Mouse (Mus musculus): ENCODE results near the gene Phldb1.

Gene Phldb1

DNA sequence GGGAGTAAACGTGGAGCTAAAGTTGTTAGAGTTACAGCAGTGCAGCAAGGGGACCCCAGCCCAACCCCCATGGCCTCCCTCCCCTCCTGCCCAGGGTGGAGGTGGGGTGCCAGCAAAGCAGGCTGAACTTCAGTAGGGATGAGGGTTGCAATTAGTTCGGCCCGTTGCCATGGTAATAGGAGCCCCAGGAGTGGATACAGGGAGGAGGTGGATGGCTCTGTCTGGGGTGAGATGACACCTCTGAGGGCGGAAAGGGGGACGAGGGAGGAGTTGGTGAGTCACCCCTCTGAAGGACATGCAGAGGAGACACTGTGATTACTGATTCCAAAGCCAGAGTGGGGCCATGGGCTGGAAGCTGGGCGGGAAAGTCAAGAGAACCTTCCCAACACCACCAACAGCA, 26.1 kb downstream of the Phldb1 start:
- no peak for DNase-seq (ENCODE audit: low spot score in 2 of 2)

DNA sequence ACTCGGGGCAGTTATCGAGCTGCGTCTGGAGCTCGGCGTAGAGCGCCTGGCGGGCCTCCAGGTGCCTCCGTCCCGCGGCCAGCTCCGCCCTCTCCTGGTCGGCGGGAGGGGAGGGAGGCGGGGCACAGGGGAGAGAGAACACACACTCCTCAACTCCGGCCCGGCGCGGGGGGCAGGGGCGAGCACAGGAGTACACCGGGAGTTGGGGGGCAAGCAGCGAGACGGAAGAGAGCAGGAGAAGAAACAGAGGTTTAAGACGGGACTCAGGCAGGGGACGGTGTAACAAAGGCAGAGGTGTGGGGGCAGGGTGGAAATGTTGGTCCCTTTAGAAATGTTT, 26.6 kb downstream of the Phldb1 start:
- peak in 1 of 2 experiments; percentile 38 for DNase-seq (ENCODE audit: low spot score in 2 of 2)

DNA sequence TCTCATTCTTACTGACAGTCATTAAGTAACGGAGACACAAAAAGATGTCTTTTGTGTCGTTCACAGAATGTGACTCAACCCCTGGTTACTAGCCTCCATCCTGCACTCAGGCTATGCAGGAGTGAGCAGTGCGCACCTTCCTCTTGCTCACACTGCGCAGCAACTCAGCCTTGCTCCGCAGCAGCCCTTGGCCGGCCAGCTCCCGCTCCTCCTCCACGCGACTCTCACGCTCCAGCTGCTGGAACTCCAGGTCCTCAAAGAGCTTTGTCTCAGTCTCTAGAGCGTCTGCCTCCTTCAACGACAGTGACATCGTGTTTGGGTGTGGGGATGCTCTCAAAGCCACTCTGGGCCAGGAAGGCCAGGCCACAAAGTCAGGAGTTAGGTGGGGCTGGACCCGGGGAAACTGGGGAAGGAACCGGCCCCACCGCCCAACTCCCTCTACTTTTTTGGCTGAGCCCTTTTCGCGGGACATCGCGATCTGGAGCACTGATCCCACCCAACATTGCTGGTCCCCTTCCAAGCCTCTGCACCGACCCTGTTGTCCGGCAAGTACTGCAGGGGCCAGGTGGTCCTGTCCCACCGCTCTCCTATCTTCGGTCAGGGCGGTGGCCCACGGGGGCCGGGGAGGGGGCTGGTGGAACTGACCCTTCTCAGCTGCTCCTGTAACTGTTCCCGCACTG, 27.1 kb downstream of the Phldb1 start:
- DNase-seq (ENCODE audit: low spot score in 2 of 2), result no peak

DNA sequence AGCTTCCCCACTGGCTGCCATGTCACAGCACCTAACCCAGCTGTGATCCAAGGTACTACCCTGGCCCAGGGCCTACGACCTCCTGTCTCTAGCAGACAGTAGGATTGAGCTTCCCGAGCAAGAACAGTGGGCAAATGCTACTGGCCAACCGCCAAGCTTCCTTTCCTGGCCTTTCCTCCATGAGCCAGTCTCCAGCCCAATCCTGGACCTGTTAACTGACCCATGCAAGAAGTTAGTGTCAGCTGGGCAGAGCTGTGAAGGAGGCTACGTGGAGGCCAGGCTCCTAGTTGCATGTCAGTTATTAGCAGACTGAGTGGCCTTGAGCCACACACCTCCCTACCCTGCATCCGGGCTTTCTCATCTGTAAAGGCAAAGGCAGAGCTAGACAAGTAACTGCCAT, 35.3 kb downstream of the Phldb1 start:
- DNase-seq (ENCODE audit: low spot score in 2 of 2), result no peak

DNA sequence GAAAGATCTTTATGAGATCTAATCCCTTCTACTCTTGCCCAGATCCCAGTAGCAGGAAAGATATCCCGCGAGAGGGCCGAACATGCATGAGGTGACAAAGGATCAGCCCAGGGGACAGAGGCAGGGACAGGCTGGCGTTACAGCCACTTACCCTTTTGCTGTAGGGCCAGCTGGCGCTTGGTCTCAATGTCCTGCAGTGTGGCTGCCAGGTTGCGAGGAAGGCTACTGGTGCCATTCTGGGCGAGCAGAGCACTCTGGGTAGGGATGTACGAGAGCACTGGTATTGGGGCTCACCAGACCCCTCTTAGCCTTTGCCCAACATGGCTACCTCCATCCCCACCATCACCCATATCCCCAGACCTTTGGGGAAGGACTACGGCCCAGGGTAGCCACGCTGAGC, 35.8 kb downstream of the Phldb1 start:
- no peak for DNase-seq (ENCODE audit: low spot score in 2 of 2)

DNA sequence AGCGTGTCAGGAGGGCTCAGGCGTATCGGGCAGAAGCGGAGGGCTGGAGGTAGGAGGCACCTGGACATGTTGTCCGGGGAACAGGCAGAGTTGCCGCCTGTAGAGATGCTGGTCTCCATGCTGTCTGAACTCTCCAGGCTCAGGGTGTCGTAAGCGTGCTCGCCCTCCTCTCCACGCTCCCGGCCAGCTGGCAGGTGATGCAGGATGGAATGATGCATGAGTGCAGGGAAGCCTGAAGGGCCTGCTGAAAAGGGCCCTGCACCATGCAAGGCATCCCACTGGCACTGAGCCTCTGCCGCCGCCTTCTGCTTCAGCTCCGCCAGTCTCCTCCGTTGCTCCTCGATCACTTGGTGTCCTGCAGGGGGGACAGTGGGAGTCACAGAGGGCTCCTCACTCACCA, 37.1 kb downstream of the Phldb1 start:
- no peak for DNase-seq (ENCODE audit: low spot score in 2 of 2)

DNA sequence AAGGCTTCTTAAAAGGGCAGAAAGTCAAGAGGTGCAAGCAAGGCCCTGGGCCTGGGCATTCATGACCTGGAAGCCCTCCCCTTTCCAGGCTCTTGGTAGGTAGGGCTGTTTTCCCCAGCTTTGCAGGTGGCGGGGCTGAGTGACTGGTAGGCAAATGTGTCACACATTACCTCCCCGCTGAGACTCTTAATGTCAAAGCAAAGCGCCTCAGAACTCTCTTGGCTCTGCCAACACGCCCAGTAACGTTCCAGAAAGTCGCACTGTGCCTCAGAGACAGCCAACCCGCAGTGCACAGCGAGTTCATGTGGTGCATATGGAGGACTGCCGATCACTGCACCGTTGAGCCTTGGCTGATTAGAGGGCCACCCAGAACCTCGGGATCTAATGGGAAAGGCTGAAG, 41.9 kb downstream of the Phldb1 start:
- no peak for DNase-seq (ENCODE audit: low spot score in 2 of 2)

DNA sequence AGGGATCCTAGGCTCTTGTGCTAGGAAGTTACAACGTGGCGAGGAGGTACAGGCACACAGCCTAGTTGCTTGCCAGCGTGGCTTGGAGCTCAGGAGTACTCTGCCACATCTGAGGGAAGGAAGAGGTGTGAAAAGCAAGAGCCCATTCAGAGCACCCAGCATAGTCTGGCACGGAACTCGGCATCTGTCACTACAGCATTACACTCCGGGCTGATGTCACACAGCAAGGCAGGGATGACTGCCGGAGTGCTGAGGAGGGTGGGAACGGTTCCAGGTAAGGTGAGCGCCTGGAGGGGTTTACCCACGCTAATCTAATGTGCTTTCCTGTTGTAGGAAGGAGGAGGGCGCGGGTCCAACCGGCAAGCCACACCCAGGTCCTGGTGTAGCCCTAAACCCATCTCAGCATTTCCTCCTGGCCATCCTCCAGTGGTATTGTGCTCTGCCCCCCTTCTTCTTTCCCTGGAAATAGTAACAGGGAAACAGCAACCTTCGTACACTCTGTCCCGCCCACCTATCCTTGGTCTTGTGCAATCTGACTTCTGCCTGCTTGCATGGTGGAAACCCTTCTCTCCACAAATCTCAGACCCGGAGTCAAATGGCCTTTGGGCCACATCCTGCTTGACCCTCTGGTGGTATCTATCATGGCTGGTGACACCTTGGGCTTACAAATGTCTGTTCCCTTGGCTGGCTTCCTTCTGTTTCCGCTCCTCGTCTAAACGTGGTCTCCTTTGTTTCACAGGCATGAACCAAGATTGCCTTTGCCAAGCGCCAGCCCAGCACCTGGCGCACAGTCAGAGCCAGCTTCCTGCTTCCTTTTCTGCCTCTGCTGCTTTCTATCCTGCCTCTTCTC, 43.1 kb downstream of the Phldb1 start:
- DNase-seq (ENCODE audit: low spot score in 2 of 2), result no peak

DNA sequence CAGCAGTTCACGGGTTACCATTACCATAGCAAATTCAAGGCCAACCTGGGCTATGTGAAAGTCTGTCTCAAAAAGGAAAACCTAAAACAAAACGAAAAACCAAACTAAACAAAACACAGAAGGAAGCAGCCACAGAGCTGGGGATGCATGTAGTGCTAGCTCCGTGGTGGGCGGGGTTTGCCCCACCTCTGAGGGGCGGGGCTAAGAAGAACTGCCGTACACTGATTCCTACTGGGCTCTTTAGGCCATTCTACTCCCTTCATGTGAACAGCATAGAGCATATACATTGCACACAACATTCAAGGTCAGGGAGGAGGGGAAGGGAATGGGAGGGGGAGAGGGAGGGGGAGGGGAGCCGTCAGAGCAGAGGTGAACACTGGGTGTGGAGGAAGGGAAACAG, 44.4 kb downstream of the Phldb1 start:
- peak in 1 of 2 experiments; percentile 36 for DNase-seq (ENCODE audit: low spot score in 2 of 2)

DNA sequence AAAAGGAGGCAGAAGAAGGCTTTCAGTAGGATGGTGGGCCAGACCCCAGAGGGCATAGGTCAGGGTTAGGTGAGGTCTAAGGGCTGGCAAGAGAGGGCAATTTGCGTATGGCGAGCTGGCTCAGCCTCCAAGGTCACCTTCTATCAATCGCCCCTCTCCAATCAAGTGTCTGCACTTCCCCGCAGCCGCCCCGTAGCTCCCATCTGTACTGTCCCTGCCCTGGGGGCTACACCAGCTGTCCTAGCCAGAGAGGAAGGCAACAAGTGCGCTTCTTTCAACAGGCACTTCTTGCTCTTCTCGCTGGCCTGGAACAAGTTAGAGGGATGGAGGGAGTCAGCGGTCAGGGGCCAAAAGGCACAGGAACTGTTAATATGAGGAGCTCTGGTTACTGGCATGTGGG, 47.0 kb downstream of the Phldb1 start:
- DNase-seq (ENCODE audit: low spot score in 2 of 2), result no peak

DNA sequence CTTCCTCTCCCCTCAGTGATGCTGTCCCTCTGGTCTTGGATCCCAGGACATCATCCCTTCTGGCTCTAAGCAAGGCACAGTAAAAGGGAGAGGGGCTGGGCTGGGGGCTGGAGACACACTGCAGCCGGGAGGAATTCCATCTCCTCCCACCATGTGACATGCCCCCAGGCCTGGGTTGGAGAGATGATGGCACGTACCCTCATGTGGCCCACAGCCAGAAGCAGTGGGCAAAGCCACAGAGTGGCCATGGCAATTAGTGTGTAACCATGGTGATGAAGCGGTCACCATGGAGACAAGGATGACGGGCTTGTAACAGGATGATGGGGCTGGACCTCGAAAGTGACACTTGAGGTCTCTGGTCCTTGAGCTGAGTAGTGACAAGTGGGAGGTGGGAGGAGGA, 48.4 kb downstream of the Phldb1 start:
- DNase-seq (ENCODE audit: low spot score in 2 of 2), result no peak

DNA sequence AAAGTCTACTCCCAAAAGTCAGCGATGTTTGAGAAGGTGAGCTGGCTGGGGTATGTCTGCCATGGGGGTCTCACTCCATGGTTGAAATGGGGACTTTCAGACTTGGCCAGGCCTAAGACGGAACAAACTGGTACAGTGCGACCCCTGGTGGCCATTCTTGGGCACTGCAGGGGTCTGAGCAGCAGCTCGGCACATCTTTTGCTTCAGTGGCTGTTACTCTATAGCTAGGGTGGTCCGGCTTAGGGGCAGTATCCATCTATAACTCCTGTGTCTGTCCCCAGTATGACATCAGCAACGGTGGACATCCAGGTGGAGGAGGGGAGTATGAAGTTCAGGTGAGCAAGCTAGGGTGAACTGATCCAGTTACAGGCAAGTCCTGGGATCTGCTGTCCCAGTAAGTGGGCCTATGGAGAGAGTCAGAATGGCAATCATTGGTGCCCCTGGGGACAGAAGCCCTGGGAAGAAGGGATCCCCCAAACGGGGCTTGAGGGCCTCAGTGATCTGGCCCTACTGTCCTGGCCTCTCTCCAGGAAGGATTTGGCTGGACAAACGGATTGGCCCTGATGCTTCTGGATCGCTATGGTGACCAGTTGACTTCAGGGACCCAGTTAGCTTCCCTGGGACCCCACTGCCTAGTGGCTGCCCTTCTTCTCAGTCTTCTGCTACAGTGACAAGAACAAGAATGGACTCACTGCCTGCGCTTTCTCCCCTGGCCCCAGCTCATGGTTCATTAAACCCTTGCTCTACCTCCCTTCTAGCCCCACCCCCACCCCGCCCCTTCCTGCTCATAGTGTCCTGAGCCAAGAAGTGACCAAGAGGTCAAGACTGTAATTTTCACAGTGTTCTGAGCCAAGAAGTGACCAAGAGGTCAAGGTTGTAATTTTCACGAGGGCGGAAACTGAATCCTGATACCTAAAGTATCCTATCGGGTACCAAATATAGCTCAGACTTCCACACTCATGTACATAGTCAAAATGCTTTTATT, 49.4 kb downstream of the Phldb1 start:
- peak; percentile 63 to 71 for DNase-seq (ENCODE audit: low spot score in 2 of 2)

DNA sequence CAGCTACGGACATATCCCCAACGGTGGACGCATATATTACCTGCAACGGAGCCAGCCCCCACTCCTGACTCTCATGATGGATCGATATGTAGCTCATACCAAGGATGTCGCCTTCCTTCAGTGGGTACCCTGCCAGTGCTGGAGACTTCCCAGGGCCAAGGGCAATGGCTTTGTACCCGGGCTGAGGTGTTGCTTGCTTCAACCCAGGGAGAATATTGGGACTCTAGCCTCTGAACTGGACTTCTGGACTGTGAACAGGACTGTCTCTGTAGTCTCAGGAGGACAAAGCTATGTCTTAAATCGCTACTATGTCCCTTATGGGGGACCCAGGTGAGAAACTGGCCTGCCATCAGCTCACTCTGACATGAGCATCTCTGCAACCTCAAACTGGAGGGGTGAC, 52.0 kb downstream of the Phldb1 start:
- no peak for DNase-seq (ENCODE audit: low spot score in 2 of 2)

DNA sequence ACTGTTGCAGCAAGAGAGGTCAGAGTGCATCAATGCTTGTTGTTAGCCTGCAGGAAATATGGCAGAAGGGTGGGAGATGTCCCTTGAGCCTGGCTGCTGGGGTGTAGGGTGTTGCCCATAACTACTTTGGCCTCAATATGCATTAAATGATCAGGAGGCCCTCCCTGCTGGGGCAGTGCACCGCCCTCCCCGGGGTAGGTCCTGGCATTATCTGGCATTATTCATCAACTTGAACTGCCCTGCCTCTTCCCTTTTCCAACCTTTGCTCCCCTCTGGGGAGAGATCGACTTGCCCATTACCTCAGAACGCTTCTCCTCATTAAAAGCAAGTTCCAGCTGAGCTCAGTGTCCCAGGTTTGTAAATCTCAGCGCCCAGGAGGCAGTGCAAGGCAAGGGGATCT, 55.4 kb downstream of the Phldb1 start:
- DNase-seq (ENCODE audit: low spot score in 2 of 2), result no peak

DNA sequence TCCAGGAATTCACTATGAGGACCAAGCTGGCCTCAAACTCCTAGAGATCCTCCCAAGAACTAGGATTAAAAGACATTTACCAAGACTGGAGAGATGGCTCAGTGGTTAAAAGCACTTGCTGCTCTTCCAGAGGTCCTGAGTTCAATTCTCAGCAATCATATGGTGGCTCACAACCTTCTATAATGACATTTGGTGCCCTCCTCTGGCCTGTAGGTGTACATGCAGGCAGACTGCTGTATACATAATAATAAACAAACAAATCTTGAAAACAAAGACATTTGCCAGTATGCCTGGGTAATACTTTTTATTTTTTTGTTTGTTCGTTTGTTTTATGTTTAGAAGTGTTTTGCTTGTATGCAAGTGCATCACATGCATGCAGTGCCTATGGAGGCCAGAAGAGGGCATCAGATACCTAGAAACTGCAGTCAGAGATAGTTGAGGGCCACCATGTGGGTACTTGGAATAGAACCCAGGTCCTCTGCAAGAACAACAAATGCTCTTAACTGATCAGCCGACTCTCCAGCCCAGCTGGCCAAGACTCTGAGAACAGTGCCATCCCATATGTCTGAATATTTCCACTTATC, 56.6 kb downstream of the Phldb1 start:
- DNase-seq (ENCODE audit: low spot score in 2 of 2), result no peak

DNA sequence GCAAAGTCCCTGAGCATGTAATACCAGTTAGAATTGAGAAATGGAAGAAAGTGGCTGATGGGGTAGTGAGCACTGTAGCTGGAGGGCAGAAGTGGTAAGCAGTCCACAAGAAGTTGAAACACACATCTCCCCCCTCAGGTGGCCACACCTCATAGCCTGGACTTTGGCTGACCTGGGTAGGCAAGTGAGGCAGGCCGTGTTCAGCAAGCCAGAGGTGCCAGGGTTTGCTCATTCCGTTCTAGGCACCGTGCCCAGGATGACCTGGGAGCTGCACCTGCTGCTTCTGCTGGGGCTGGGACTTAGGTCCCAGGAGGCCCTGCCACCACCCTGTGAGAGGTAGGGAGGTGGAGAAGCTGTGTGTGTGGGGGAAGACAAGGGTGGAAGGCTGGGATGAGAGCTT, 62.0 kb downstream of the Phldb1 start, which contains the start of gene Treh:
Gene Treh, plus strand, starts transcription at position 229 of the 400 bp plus-strand sequence.
- DNase-seq (ENCODE audit: low spot score in 2 of 2), result no peak

DNA sequence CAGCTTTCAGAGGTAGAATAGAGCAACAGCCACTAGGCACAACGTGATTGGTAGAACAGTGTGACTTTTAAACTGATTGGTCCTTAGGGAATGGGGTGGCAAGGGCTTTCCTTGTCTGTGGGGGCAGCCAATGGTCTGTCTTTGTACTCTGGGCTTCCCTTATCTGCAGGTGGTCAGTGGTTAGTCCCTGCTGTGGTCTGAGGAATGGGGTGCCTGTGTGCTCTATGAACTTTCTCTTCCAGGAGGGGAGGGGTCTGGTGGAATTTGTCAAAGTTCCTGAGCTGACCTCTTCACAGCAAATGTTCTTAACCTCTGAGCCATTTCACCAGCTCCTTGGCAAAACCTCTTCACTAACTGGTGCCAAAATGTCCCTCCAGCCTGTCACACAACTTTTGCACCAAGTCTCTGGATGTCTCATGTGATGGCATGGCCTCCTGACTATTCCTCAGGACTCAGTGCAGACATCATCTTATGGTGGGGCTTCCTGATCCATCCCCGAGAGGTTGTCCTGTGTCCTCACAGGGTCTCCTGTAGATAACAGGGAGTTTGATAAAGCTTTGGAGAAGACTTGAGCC, 62.6 kb downstream of the Phldb1 start:
- DNase-seq (ENCODE audit: low spot score in 2 of 2), result no peak

DNA sequence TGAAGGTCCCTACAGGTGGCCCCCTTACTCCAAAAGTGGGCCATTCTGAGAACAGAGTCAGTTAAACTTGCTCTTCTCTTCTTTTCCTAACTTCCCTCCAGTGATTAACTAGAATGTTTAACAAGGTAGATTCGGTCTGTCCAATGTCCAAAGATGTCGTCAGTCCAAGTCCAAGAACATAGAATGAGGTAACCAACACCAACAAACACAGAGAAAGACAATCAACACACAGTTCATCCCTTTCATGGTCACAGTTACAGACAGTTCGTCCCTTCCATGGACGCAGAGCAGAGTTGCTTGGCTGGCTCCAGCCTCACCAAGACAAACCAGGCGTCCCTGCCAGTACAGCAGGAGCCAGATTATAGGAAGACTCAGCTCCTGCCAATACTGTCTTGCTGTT, 63.6 kb downstream of the Phldb1 start:
- DNase-seq (ENCODE audit: low spot score in 2 of 2), result no peak

DNA sequence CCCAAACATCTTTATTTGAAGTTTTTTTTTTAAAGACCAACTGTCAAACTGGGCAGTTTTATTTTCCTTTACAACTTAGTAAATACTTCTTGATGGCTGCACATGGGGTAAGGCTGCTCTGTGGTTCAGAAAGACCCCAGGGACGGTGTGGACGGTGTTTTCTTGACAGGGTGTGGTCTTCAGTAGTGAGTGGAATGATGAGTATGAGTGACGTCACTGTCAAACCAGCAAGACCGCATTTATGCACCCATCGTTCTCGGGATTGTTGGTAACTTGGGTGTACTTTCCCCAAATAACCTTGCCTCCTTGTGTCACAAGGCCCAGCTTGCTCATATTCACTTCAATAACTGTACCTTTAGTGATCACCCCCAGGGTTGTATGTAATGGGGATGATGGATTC, 71.3 kb downstream of the Phldb1 start:
- DNase-seq (ENCODE audit: low spot score in 2 of 2), result no peak

DNA sequence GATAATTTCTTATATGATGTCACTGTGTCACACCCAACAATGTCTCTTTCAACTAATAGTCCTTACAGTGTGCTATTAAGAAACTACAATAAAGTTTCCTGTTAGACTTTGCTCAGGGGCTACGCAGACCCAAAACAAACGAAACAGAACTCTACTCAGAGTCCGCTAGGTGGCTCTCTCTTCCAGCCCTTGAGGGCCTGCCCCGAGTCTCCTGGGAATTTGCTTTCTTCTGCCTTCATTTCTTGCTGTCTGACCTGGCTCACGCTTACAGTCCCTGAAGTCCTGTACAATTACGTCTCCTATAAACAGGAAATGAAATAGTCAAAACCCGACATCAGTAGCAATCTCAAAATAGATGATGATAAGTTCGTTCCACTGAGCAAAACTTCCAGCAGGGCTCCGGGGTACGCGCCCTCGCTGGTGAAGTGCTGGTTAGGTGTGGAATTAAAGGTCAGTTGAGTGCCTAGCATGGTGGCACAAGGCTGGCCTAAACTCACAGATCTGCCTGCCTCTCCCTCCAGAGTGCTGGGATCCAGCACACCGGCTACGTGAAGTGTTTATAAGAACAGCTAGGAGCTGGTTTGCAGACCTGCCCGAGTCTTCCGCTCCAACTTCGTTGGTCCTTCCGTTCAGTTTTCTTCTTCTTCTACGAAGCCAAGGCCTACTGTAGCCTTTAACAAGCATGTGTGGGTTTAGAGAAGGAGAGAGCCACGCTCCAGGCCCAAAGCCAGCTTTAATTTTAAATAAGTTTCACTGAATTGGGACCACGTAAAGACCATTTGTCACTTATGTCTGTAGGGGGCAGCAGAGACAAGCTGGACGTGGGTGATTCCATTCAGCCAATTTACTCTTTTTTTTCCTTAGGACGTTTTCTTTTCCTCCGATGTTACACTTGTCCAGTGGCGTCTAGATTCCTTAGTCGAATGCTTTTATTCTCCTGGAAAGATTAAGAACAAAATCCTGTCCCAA, 79.6 kb downstream of the Phldb1 start:
- peak; percentile 34 to 70 for DNase-seq (ENCODE audit: low spot score in 2 of 2)

Measured in natural killer cell, adult 2 months (primary cell).